Mouse (Mus musculus) A20 (cell line): Measurements from ENCODE around the gene Srrm1.

Source experiments
- DNase-seq: peaks from one replicate; pipeline ENCODE4 v3.0.0-alpha.2; 2011; ENCODE audit warnings: low read depth, low spot score

Gene Srrm1

DNA sequence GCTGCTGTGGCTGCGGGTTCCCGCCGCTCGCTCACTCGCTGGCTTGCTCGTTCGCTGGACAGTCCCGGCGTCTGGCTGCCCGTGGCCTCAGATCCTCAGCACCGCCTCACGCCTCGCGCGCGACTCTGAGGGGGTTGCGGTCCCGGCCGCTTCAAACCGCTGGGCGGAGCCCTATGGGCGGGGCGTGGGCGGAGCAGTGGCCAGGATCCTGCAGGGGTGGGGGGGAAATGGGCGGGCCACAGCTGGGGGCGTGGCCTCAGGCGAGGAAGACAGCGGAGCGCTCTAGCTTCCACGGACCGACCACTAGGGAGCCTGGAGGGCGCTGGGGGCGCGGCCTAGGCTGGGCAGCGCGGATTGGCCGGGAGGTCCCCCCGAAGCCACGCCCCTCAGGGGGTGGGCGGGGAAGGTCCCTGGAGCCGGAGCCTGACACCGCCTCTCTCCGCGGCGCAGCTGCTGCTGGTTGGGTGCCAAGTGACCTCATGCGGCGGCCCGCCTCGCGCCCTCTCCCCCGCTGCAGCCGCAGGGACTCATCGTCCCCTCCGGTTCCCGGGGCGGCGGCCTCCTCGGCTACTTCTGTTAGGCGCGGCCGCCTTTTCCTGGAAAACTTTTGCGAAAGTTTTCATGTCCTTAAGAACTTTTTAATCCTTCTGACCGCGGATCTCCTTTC is 80.3 kb downstream of the Srrm1 start, which contains the start of gene Clic4:
Gene Clic4, minus strand, starts transcription at position 175 of the 667 bp plus-strand sequence.
- DNase-seq: peak; percentile 100

DNA sequence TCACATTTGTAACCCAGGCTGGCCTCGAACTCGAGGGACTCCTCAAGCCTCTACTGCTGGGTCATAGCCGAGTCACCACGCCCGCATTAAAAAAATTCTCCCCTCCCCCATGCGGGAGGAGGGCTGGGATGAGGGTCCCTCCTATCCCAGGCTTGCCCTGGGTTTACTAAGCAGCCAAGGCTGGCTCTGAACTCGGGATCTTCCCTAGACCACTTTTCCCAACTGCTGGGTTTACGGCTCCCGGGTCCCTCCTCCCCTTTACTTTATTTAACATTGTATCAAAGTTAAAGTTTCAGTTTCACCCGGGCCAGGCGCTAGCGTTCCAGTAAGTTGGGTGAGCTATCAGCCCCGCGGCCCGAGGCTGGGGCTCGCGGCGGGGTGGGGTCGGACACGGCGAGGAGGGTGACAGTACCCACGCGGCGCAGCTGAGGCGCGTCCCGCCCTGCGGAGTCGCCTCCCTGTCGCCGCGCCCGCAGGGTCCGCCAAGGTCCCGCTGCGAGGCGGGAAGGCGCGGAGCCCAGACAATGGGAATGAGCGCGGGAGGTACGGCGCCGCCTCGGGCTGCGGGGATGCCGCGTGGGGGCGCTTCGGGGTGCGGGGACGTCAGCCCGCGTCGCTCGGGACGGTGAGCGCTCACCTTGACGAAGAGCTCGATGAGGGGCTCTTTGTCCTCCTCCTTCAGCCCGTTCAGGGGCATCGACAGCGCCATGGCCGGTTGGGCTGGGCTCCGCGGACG is 81.1 kb downstream of the Srrm1 start:
- peak; percentile 73 for DNase-seq

DNA sequence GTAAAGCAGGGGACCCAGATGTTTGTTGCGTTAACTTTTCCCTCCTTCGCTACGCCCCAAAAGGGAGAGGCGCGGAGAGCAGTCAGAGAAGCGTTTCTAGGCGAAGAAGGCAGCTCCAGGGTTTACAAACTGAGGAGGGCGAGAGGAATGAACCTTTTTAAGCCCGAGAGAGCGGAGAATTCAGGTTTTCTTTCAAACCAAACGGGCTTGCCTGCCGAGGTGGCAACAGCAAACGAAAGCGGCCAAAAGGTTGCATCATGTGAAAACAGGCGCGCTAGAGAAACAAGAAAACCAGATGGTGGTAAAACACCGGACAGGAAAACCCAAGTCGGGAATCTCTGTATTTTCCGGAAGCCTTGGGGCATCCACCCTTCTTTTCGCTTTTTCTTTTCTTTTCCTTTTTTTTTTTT is 81.7 kb downstream of the Srrm1 start:
- DNase-seq: peak; percentile 74
